Mouse (Mus musculus) skeletal muscle tissue, adult 2 months (tissue): ENCODE results near the gene Gm15130.

ENCODE experiments used
- DNase-seq: peaks from one replicate; pipeline ENCODE4 v3.0.0-alpha.2; 2012; ENCODE audit warnings: low read depth, low spot score

Gene Gm15130

DNA sequence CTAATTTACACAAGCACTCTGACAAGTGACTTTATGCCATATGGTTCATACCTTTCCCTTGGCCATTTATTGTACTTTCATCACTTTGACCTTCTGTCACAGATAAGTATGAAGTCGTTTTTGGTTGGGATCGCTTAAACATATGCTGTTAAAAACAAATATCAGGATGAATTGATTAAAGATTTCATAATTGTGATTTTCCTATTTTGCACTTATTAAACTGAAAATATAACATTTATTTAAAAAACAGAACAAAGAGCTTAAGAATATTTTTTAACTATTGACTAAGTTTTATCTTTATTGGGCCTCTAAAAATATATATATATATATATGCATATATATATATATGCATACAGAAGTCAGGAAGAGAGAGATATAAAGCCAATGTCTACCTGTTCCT, at the start of gene Gm15130:
Gm15130 (minus strand) TSS at position 101 of the 400 bp plus-strand sequence.
- DNase-seq, result no peak

DNA sequence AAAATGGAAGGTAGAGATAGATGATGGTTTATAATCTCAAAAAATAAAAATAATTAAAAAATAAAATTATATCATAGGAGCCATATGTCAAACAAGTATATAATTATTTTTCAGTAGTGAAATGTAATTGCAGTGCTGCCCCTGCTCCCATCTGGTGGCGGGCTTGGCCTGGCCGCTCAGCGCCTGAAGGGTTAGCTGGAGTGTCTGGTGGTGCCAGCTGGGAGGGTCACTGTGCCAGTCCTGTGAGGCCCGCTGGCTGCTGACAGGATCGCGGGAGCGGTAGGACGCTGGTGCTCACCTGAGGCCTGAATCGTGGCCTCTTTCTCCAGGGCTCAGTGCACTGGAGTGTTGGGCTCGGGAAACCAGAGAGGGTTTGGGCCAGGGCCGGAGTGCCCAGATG, 29.3 kb upstream of the Gm15130 start:
- DNase-seq, result no peak

- DNase-seq, result no peak
Observed at GRCm38 (mm10) chr2:111135739-111136138, 17.0 kb downstream of the Gm15130 start.

GRCm38 (mm10) chr2:111105882-111106281, 46.9 kb downstream of the Gm15130 start, which contains the start of gene Gm13941:
Gene Gm13941, minus strand, starts transcription at chr2:111105982.
- no peak for DNase-seq
